Mouse (Mus musculus) spleen, adult 10 weeks (tissue): ENCODE results near the gene Fam166b. TPM values are rescaled to one million over a fixed set of nuclear protein-coding genes. Genes with fewer than 3 reads are reported as not detected.

Experiments
- polyA plus RNA-seq: library from polyadenylated mRNA; stranded (reverse); fragments of 350-450 nt; fragmentation: Illumina TruSeq; extraction: RNeasy Lipid Tissue Mini Kit (QIAGEN cat#74804); gene quantifications from one replicate; pipeline ENCODE4 v1.2.3, GENCODE M21; 2015; ENCODE audit warnings: low replicate concordance; ENCODE audit not compliant: insufficient read depth

The Fam166b gene
- polyA plus RNA-seq: not detected

GRCm38 (mm10) chr4:43428946-43429345 is at the start of gene Fam166b:
Gene Fam166b, minus strand, starts transcription at chr4:43429134.

DNA sequence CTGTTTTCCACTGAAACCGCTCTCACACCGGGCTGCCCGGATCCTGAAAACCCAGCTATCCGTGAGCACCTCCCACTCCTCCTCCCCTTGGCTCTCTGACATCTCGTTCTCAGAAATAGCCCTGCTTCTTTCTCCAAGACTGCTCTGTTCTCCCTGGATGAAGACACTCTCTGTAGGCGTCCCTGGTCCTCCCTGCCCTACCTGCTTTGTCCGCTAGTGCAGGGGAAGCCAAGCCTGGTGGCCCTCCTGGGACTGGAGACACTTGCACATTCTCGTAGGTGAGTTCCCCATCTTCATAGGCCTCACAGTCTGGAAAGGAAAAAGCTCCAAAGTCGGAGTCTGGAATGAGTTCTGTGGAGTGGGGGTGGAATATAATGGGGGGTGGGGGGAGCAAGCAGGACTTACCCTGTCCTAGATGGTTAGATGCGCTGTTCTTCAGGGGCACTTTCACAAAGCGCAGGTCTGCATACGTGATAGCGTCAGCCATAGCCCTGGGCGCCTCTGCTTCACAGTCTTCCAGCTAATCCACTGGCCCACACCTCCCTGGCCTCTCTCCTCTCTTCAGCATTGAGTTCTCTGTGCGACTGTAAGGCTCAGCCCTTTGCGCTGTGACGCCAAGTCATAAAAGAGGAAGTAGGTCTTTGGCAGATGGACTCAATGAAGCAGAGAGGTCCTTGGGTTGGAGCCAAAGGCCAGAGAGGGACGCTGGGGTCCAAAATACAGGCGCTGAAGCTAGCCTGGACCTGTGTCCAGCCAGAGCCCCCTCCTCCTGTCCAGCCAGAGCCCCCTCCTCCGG is 25.3 kb upstream of the Fam166b start, which contains the start of gene Cd72:
Cd72 (minus strand) TSS at position 588 of the 796 bp plus-strand sequence.

GRCm38 (mm10) chr4:43441639-43442038 is 12.7 kb upstream of the Fam166b start, which contains the start of gene Tesk1:
Gene Tesk1, plus strand, starts transcription at chr4:43441939.

GRCm38 (mm10) chr4:43381408-43382154 is 47.4 kb downstream of the Fam166b start, which contains the start of gene Rusc2:
Gene Rusc2, plus strand, starts transcription at chr4:43381979.

Other genes starting within 250 kb of the Fam166b start
- 0.19 TPM for gene Atp8b5, start 162.0 kb downstream of the Fam166b start, polyA plus RNA-seq
- 1.6 TPM for gene Rusc2, start 47.2 kb downstream of the Fam166b start, polyA plus RNA-seq
- 6.2 TPM for gene Tesk1, start 12.8 kb upstream of the Fam166b start, polyA plus RNA-seq
- gene Cd72, start 25.5 kb upstream of the Fam166b start, polyA plus RNA-seq: 389 TPM
- 11.4 TPM for gene Sit1, start 54.6 kb upstream of the Fam166b start, polyA plus RNA-seq
- gene Ccdc107, start 63.8 kb upstream of the Fam166b start, polyA plus RNA-seq: 47.6 TPM
- 9.4 TPM for gene Arhgef39, start 70.6 kb upstream of the Fam166b start, polyA plus RNA-seq
- gene Car9, start 77.8 kb upstream of the Fam166b start, polyA plus RNA-seq: 2.7 TPM
- gene Tpm2, start 94.6 kb upstream of the Fam166b start, polyA plus RNA-seq: 31.3 TPM
- gene Creb3, start 133.2 kb upstream of the Fam166b start, polyA plus RNA-seq: 64.5 TPM
- gene Tln1, start 133.6 kb upstream of the Fam166b start, polyA plus RNA-seq: 194 TPM
- gene Rgp1, start 149.6 kb upstream of the Fam166b start, polyA plus RNA-seq: 28.8 TPM
- 24.6 TPM for gene Gba2, start 149.7 kb upstream of the Fam166b start, polyA plus RNA-seq
- gene Msmp, start 155.4 kb upstream of the Fam166b start, polyA plus RNA-seq: 0.37 TPM
- 10.0 TPM for gene Npr2, start 202.8 kb upstream of the Fam166b start, polyA plus RNA-seq
- not detected for gene Spag8, start 224.5 kb upstream of the Fam166b start, polyA plus RNA-seq
- gene Hint2, start 227.3 kb upstream of the Fam166b start, polyA plus RNA-seq: 23.5 TPM
- 2.1 TPM for gene Tmem8b, start 239.8 kb upstream of the Fam166b start, polyA plus RNA-seq
- gene Fam221b, start 240.0 kb upstream of the Fam166b start, polyA plus RNA-seq: 0.07 TPM